Comparison of ENCODE assay signal across 8 mouse cellular contexts in genomic region chr7:4915007-4915665, GRCm38 (mm10). TPM values are rescaled to one million over a fixed set of nuclear protein-coding genes. Genes with fewer than 3 reads are reported as not detected.
DNase-seq lines count a peak whose midpoint lies in the region; ATAC-seq and TF ChIP-seq lines count a peak whose summit lies in the region.

Gene Zfp628 (plus strand): TSS chr7:4915217.

- under 1% methylated on average over 53 of the region's 56 CpGs for WGBS in heart, embryonic 11.5 days (ENCODE audit: insufficient replicate concordance)
- WGBS in kidney, embryonic 16.5 days: 0% methylated on average over 55 of the region's 56 CpGs
- WGBS in liver, adult 2 months: under 1% methylated on average over 56 of the region's 56 CpGs

- H3ac ChIP-seq in C2C12 (ENCODE audit: control insufficient read depth, insufficient read length, low read depth): peak within 1 kb of the TSS; percentile 75
- H3ac ChIP-seq in myocyte (ENCODE audit: control insufficient read depth, insufficient read length): peak within 1 kb of the TSS; percentile 78

- peaks cover 9% of the 10 kb centered on the region for H3K79me3 ChIP-seq in C2C12 (ENCODE audit: low read depth)

- ATAC-seq in heart, embryonic 11.5 days (replicated peaks; ENCODE audit: insufficient number of reproducible peaks, low FRiP score, low TSS enrichment): peak; percentile 88
- peak; percentile 87 for ATAC-seq in kidney, embryonic 16.5 days (ENCODE audit: low FRiP score, low TSS enrichment)

- TF ChIP-seq CTCF in C2C12 (IDR thresholded peaks at IDR 0.05; ENCODE audit: control insufficient read depth, insufficient read depth, insufficient read length): no peak
- TF ChIP-seq CTCF in brain, embryonic 14.5 days (IDR thresholded peaks at IDR 0.05; ENCODE audit: borderline replicate concordance, extremely low read depth, insufficient read depth, insufficient read length): no peak
- no peak for TF ChIP-seq CTCF in liver, adult 2 months (IDR thresholded peaks at IDR 0.05; ENCODE audit: low read depth, low read length)

- peaks cover 4% of the 10 kb centered on the region for H3K9me3 ChIP-seq in erythroblast, embryonic 14.5 days (ENCODE audit: control insufficient read depth, low read length)
- H3K9me3 ChIP-seq in heart, embryonic 11.5 days (replicated peaks; ENCODE audit: control insufficient read depth, low read length): no peaks in the 10 kb centered on the region
- no peaks in the 10 kb centered on the region for H3K9me3 ChIP-seq in kidney, embryonic 16.5 days (ENCODE audit: low read length)

- H3K79me2 ChIP-seq in C2C12 (ENCODE audit: control insufficient read depth, insufficient read depth): peaks cover 26% of the 10 kb centered on the region
- H3K79me2 ChIP-seq in liver, adult 2 months (ENCODE audit: control insufficient read depth, insufficient read depth, low read length): peaks cover 14% of the 10 kb centered on the region; the same call in 1 of the 2 replicates
- peaks cover 19% of the 10 kb centered on the region for H3K79me2 ChIP-seq in myocyte (ENCODE audit: control insufficient read depth, insufficient read depth)

- H3K4me3 ChIP-seq in C2C12 (ENCODE audit: insufficient read depth, poor library complexity, severe bottlenecking) (peak within 1 kb of the TSS; percentile 49), myocyte (peak within 1 kb of the TSS; percentile 82)
- H3K4me3 ChIP-seq in erythroblast, embryonic 14.5 days (replicated peaks): peak within 1 kb of the TSS; percentile 94
- H3K4me3 ChIP-seq in heart, embryonic 11.5 days (ENCODE audit: low read depth, low read length): peak within 1 kb of the TSS; percentile 74
- H3K4me3 ChIP-seq in kidney, embryonic 16.5 days (ENCODE audit: low read length): peak within 1 kb of the TSS; percentile 80
- H3K4me3 ChIP-seq in liver, adult 2 months (ENCODE audit: insufficient read depth, low read depth, low read length): peak within 1 kb of the TSS; percentile 95

- peaks cover 34% of the 10 kb centered on the region for H3K4me1 ChIP-seq in erythroblast, embryonic 14.5 days (ENCODE audit: control insufficient read depth)
- H3K4me1 ChIP-seq in heart, embryonic 11.5 days (ENCODE audit: control insufficient read depth, insufficient read depth, low read length): peaks cover 9% of the 10 kb centered on the region
- H3K4me1 ChIP-seq in kidney, embryonic 16.5 days (ENCODE audit: insufficient read depth, low read length): peaks cover 17% of the 10 kb centered on the region
- peaks cover 13% of the 10 kb centered on the region for H3K4me1 ChIP-seq in liver, adult 2 months (ENCODE audit: control insufficient read depth, insufficient read depth, low read length)

- peak; percentile 98 for DNase-seq in brain, embryonic 14.5 days (ENCODE audit: low read depth)
- peak; percentile 85 for DNase-seq in liver, adult 2 months (ENCODE audit: extremely low read depth, low read depth, low spot score)
- peak; percentile 95 for DNase-seq in splenic B cell, adult 2 months (ENCODE audit: low read depth, low spot score)

- peak; percentile 89 for TF ChIP-seq POLR2A in brain, embryonic 14.5 days (IDR thresholded peaks at IDR 0.05; ENCODE audit: borderline replicate concordance, extremely low read depth, insufficient read depth, insufficient read length, poor library complexity, severe bottlenecking)
- peak; percentile 78 for TF ChIP-seq POLR2A in liver, adult 2 months (IDR thresholded peaks at IDR 0.05; ENCODE audit: extremely low read depth, insufficient read depth, low read length)
- TF ChIP-seq POLR2A in myocyte (IDR thresholded peaks at IDR 0.05; ENCODE audit: insufficient read length, low read depth): peak; percentile 90

- H3K27me3 ChIP-seq in C2C12 (ENCODE audit: control insufficient read depth, insufficient read depth, insufficient read length) (peaks cover 3% of the 10 kb centered on the region), myocyte (ENCODE audit: control insufficient read depth, insufficient read depth, insufficient read length) (peaks cover 5% of the 10 kb centered on the region)
- no peaks in the 10 kb centered on the region for H3K27me3 ChIP-seq in erythroblast, embryonic 14.5 days (ENCODE audit: control insufficient read depth)
- no peaks in the 10 kb centered on the region for H3K27me3 ChIP-seq in heart, embryonic 11.5 days (ENCODE audit: control insufficient read depth, insufficient read depth, low read length)
- no peaks in the 10 kb centered on the region for H3K27me3 ChIP-seq in kidney, embryonic 16.5 days (ENCODE audit: insufficient read depth, low read length)
- H3K27me3 ChIP-seq in liver, adult 2 months (ENCODE audit: control insufficient read depth, insufficient read depth, low read length): no peaks in the 10 kb centered on the region
- no peaks in the 10 kb centered on the region for H3K27me3 ChIP-seq in splenic B cell, adult 2 months (ENCODE audit: control insufficient read depth, insufficient read depth, low read length, poor library complexity, severe bottlenecking)

- peaks cover 10% of the 10 kb centered on the region for H3K36me3 ChIP-seq in C2C12 (ENCODE audit: control insufficient read depth, insufficient read depth)
- H3K36me3 ChIP-seq in erythroblast, embryonic 14.5 days (ENCODE audit: control insufficient read depth): peaks cover 37% of the 10 kb centered on the region
- H3K36me3 ChIP-seq in heart, embryonic 11.5 days (ENCODE audit: control insufficient read depth, insufficient read depth, low read length): peaks cover 24% of the 10 kb centered on the region
- H3K36me3 ChIP-seq in kidney, embryonic 16.5 days (ENCODE audit: insufficient read depth, low read length): peaks cover 29% of the 10 kb centered on the region
- H3K36me3 ChIP-seq in liver, adult 2 months (ENCODE audit: control insufficient read depth, insufficient read depth, low read length): peaks cover 3% of the 10 kb centered on the region; the same call in 1 of the 2 replicates
- H3K36me3 ChIP-seq in myocyte (ENCODE audit: control insufficient read depth, insufficient read depth): no peaks in the 10 kb centered on the region
- peaks cover 3% of the 10 kb centered on the region for H3K36me3 ChIP-seq in splenic B cell, adult 2 months (ENCODE audit: control insufficient read depth, insufficient read depth, low read length, poor library complexity, severe bottlenecking)

- peak within 1 kb of the TSS; percentile 62 for H3K4me2 ChIP-seq in heart, embryonic 11.5 days
- H3K4me2 ChIP-seq in kidney, embryonic 16.5 days (replicated peaks; ENCODE audit: low read depth, low read length): peak within 1 kb of the TSS; percentile 65
- H3K4me2 ChIP-seq in myocyte (ENCODE audit: low read depth): peak within 1 kb of the TSS; percentile 80

- H3K27ac ChIP-seq in heart, embryonic 11.5 days (ENCODE audit: low read depth, low read length): peak within 1 kb of the TSS; percentile 93
- peak within 1 kb of the TSS; percentile 98 for H3K27ac ChIP-seq in kidney, embryonic 16.5 days (ENCODE audit: low read length)
- H3K27ac ChIP-seq in liver, adult 2 months (replicated peaks; ENCODE audit: insufficient read depth, low read depth, low read length): peak within 1 kb of the TSS; percentile 72

- H3K9ac ChIP-seq in heart, embryonic 11.5 days (ENCODE audit: low read depth, low read length): peak within 1 kb of the TSS; percentile 97
- H3K9ac ChIP-seq in kidney, embryonic 16.5 days (replicated peaks; ENCODE audit: low read length): peak within 1 kb of the TSS; percentile 96
- peak within 1 kb of the TSS; percentile 95 for H3K9ac ChIP-seq in liver, adult 2 months (ENCODE audit: low read depth, low read length)

TF ChIP-seq in C2C12, 6 proteins besides CTCF, POLR2A, EP300 and RAD21:
- TF ChIP-seq MYOG (IDR thresholded peaks at IDR 0.05; ENCODE audit: control insufficient read depth, extremely low read depth, insufficient read length) (no peak), FOSL1 (IDR thresholded peaks at IDR 0.05; ENCODE audit: insufficient read depth, low read length, poor library complexity, severe bottlenecking) (no peak), MYOD1 (IDR thresholded peaks at IDR 0.05; ENCODE audit: control insufficient read depth, insufficient read length, low read depth) (no peak), CEBPB (IDR thresholded peaks at IDR 0.05; ENCODE audit: low read depth) (peak; percentile 19), MAX (IDR thresholded peaks at IDR 0.05) (no peak), USF1 (IDR thresholded peaks at IDR 0.05; ENCODE audit: low read depth) (no peak)

TF ChIP-seq in myocyte, 11 proteins besides CTCF, POLR2A, EP300 and RAD21:
- no peak for TF ChIP-seq TCF3 (IDR thresholded peaks at IDR 0.05; ENCODE audit: insufficient read length, low read depth)
- peak; percentile 93 for TF ChIP-seq POLR2AphosphoS2 (IDR thresholded peaks at IDR 0.05; ENCODE audit: insufficient read length, low read depth)
- TF ChIP-seq MYOG (IDR thresholded peaks at IDR 0.05; ENCODE audit: control insufficient read depth in 1 of 3, insufficient read depth in 1 of 3, insufficient read length in 2 of 3, low read depth in 2 of 3): peak in 1 of 3 experiments; percentile 6
- TF ChIP-seq SRF (IDR thresholded peaks at IDR 0.05; ENCODE audit: control insufficient read depth, insufficient read length, low read depth): peak; percentile 86
- TF ChIP-seq TCF12 (IDR thresholded peaks at IDR 0.05; ENCODE audit: insufficient read depth, poor library complexity, severe bottlenecking): no peak

RNA-seq across cellular contexts. Expression of gene Zfp628, which starts in this region (rescaled TPM):
- 9.0 TPM for polyA plus RNA-seq in C2C12 (2012; fragmentation: generic; extraction: Trizol)
- 16.7 and 21.7 TPM in 2 replicates for polyA plus RNA-seq in brain, embryonic 14.5 days (2012; rRNA removed)
- polyA plus RNA-seq in erythroblast, embryonic 14.5 days (2012): 8.5 and 8.9 TPM in 2 replicates
- polyA plus RNA-seq in heart, embryonic 11.5 days (2014; fragmentation: Nextera tagmentation; extraction: Ambion mirVana): 2.6 and 2.8 TPM in 2 replicates
- polyA plus RNA-seq in kidney, embryonic 16.5 days (2015; fragmentation: Nextera tagmentation; extraction: Ambion mirVana): 3.6 and 4.2 TPM in 2 replicates
- 0.55 and 0.74 TPM in 2 replicates for total RNA-seq in liver, adult 2 months (2014; rRNA removed)
- polyA plus RNA-seq in liver, adult 2 months (2012; rRNA removed): 6.2 and 8.3 TPM in 2 replicates
- 8.0 TPM for polyA plus RNA-seq in myocyte (2012; fragmentation: generic; extraction: Trizol)

Comparison
In these comparisons a context has a peak if more than half of its experiments do, and no peak if none do; other contexts are left out.
1. Peak in every context shown above with its lines: DNase-seq, ATAC-seq, H3K4me3 ChIP-seq and H3K27ac ChIP-seq.